Mouse (Mus musculus): ENCODE results near the gene Spg7.

GRCm38 (mm10) chr8:123083610-123084009 is 20.9 kb downstream of the Spg7 start:
- no peak for TF ChIP-seq CTCF (IDR thresholded peaks at IDR 0.05)
- no peak for TF ChIP-seq EP300 (IDR thresholded peaks at IDR 0.05)
